In genomic region chr1:89344546-89344945, GRCm38 (mm10) we compare ENCODE assay signal across 10 mouse cellular contexts.
DNase-seq lines count a peak whose midpoint lies in the region; ATAC-seq and TF ChIP-seq lines count a peak whose summit lies in the region.
"Had no signal": no experiment of that assay in that cellular context is flagged by ENCODE, and none has a peak within 500 bp of the region (broad histone marks: within the 10 kb centered on the region; RNA-seq: fewer than 3 reads in every experiment).

No protein-coding gene starts in this region.

- peak; percentile 60 for TF ChIP-seq CTCF in forebrain, postnatal 0 days (IDR thresholded peaks at IDR 0.05; ENCODE audit: low read depth)

- WGBS in forebrain, postnatal 0 days, result 44% methylated on average over 6 of the region's 6 CpGs
- 41% methylated on average over 6 of the region's 6 CpGs for WGBS in forebrain, embryonic 14.5 days

- no peaks in the 10 kb centered on the region for H3K36me3 ChIP-seq in forebrain, postnatal 0 days (ENCODE audit: insufficient read depth)
- no peaks in the 10 kb centered on the region for H3K36me3 ChIP-seq in forebrain, embryonic 14.5 days (ENCODE audit: control insufficient read depth, insufficient read depth, low read length)
- H3K36me3 ChIP-seq: neural tube, embryonic 13.5 days had no signal

- no peaks in the 10 kb centered on the region for H3K27me3 ChIP-seq in forebrain, postnatal 0 days (ENCODE audit: insufficient read depth, low read length)
- no peaks in the 10 kb centered on the region for H3K27me3 ChIP-seq in forebrain, embryonic 14.5 days (replicated peaks; ENCODE audit: control insufficient read depth, insufficient read depth, low read length)
- H3K27me3 ChIP-seq: CH12.LX; neural tube, embryonic 13.5 days had no signal

- H3K27ac ChIP-seq in forebrain, postnatal 0 days (ENCODE audit: low read depth, low read length), result no peak overlapping the region
- no peak overlapping the region for H3K27ac ChIP-seq in forebrain, embryonic 14.5 days (ENCODE audit: low read depth, low read length)
- H3K27ac ChIP-seq: neural tube, embryonic 13.5 days had no signal

- H3K4me3 ChIP-seq in forebrain, postnatal 0 days (ENCODE audit: low read depth, low read length), result no peak overlapping the region
- H3K4me3 ChIP-seq in forebrain, embryonic 14.5 days (ENCODE audit: low read depth, low read length), result no peak overlapping the region
- H3K4me3 ChIP-seq: neural tube, embryonic 13.5 days had no signal

- DNase-seq in forebrain, postnatal 0 days, result no peak
- no peak for DNase-seq in forebrain, embryonic 14.5 days (ENCODE audit: low spot score)
- peak; percentile 50 for DNase-seq in urinary bladder, postnatal 14 days (ENCODE audit: low spot score)
- no peak for DNase-seq in urinary bladder, adult 2 months (ENCODE audit: low spot score)
- DNase-seq in embryo, embryonic 10.5 days (ENCODE audit: low spot score), result peak; percentile 62
- peak; percentile 70 to 73 for DNase-seq in kidney, postnatal 25 days
- DNase-seq in retina, postnatal 1 day, result peak; percentile 44
- no peak for DNase-seq in frontal cortex, postnatal 36 days (ENCODE audit: low spot score in 2 of 2)

- no peak for ATAC-seq in forebrain, postnatal 0 days
- no peak for ATAC-seq in forebrain, embryonic 14.5 days

- no peaks in the 10 kb centered on the region for H3K9me3 ChIP-seq in forebrain, postnatal 0 days (ENCODE audit: low read length)
- H3K9me3 ChIP-seq in forebrain, embryonic 14.5 days (replicated peaks; ENCODE audit: control insufficient read depth, low read length), result no peaks in the 10 kb centered on the region
- H3K9me3 ChIP-seq: neural tube, embryonic 13.5 days had no signal

- H3K4me2 ChIP-seq in forebrain, postnatal 0 days (ENCODE audit: low read depth), result no peak overlapping the region
- H3K4me2 ChIP-seq in forebrain, embryonic 14.5 days (ENCODE audit: low read length), result no peak overlapping the region
- H3K4me2 ChIP-seq: neural tube, embryonic 13.5 days had no signal

- no peak overlapping the region for H3K9ac ChIP-seq in forebrain, postnatal 0 days
- H3K9ac ChIP-seq in forebrain, embryonic 14.5 days (ENCODE audit: low read length), result no peak overlapping the region
- H3K9ac ChIP-seq: neural tube, embryonic 13.5 days had no signal

- H3K4me1 ChIP-seq in forebrain, postnatal 0 days (ENCODE audit: insufficient read depth), result no peaks in the 10 kb centered on the region
- no peaks in the 10 kb centered on the region for H3K4me1 ChIP-seq in forebrain, embryonic 14.5 days (ENCODE audit: control insufficient read depth, insufficient read depth, low read length)
- H3K4me1 ChIP-seq: neural tube, embryonic 13.5 days had no signal

Comparison
In these comparisons a context has a peak if more than half of its experiments do, and no peak if none do; other contexts are left out.
1. DNase-seq: peak in urinary bladder, postnatal 14 days (single experiment), embryo, embryonic 10.5 days (single experiment), kidney, postnatal 25 days (2 of 2) and retina, postnatal 1 day (single experiment); none in forebrain, postnatal 0 days (single experiment), forebrain, embryonic 14.5 days (single experiment), urinary bladder, adult 2 months (single experiment) and frontal cortex, postnatal 36 days (0 of 2).